Mouse (Mus musculus): Measurements from ENCODE around the gene Pmepa1.

The Pmepa1 gene

DNA sequence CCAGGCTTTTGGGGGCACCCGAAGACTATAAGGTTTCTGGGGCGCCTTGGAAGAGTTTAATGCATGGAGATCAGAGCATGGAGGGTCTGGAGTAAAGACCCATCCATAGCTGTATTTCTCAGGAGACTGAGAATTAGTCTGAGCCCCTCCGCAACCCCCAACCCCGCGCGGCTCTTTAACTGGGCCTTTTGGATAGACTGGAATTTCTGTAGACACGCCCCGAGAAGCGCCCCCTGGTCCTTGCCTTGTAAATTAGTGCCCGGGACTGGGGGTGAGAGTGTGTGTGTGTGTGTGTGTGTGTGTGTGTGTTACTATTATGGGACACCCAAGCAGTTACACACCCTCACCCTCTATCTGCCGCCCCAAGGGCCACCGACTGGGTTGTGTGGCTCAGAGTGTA is 526 bp upstream of the Pmepa1 start:
- DNase-seq (ENCODE audit: low spot score): no peak

DNA sequence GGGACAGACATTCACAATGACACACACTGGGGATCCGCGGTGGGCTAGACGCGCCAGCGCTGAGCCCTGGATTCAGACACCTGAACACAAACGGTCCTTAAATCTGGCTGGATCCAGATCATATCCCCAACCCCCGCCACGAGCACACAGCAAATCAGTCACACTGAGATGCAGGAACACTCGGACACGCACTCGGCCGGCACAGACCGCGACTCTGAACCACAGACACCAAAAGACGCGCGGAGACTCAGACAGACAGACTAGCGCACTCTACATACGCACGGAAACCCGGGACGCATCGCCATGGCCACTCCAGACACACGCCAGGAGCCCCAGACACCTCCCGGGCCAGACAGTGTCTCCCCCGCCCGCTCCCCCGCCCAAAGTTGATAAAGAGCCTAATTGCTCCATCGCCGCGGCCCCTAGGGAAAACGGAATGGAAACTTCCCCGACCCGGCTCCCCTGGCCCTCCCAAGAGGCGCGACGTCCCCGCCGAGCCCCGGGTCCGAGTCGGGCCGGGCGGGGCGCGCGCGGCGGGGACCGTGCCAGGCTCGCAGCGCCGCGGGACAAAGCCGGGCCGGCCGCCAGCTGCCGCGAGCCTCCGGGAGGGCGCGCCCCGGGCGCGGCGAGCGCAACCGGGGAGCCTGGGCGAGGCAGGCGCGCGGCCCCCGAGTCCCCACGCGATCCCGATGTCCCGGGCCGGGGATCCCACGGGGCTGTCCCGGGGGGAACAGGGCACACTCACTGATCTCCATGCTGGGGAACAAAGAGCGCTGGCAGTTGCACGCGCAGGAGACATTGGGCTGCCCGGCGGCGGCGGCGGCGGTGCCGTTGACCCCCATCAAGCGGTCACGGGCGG is 761 bp downstream of the Pmepa1 start:
- peak; percentile 58 for DNase-seq (ENCODE audit: low spot score)

DNA sequence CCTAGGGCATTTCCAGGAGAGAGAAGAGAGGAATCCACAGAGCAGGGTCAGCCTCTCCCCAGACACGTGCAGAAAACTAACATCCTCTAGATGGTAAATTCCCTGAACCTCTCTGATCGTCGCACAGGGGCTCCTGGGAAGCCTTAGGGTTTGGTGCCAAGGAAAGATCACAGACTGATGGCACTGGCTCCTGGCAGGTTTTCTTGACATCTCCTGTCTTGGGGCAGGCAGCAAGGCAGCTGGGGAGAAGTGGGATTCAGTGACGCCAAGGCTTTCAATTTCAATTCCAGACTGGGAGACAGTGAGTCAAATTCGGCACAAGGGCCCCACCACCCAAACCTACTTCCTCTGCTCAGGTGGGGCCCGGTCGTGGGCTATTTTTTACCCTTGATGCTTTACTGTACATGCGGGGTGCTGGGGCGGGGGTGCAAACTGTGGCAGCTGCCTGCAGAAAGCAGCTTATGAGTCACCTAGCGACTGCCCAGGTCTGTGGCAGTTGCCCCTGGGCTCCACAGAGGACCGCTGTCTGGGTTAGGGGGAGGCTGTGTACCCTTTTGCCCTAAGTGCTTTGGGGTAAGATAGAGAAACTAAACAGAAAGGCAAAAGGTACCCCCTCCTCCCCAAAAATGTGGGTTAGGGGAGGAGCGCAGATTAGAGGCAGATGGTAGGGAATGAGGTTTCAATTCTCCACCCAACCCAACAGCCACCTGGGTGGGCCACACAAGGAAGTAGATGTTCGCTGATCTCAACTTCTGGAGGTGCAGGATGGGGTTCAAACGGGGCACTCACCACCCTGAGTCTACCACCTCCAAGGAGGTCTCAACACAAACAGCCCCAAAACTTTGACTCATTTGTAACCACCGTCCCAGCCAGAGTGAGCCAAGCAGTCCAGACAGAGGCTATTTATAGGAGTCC is 1.6 kb downstream of the Pmepa1 start:
- no peak for DNase-seq (ENCODE audit: low spot score)

DNA sequence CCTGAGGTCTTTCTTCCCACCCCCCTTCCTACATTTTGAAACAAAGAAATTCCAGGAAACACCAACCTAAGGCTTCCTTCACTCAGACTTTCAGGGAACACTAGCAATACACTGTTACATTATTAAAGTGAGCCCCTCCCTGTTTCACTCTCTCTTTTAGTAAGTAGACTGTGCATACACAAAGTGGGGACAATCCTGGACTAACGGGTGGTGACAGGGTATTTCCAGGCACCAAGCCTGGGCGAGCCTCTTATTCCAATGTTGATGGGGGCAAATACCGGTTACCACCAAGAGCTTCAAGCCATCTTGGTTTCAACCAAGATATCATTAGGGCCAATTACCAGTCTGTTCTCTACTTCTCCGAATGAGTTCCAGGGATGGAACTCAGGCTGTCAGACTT is 2.4 kb downstream of the Pmepa1 start:
- no peak for DNase-seq (ENCODE audit: low spot score)

DNA sequence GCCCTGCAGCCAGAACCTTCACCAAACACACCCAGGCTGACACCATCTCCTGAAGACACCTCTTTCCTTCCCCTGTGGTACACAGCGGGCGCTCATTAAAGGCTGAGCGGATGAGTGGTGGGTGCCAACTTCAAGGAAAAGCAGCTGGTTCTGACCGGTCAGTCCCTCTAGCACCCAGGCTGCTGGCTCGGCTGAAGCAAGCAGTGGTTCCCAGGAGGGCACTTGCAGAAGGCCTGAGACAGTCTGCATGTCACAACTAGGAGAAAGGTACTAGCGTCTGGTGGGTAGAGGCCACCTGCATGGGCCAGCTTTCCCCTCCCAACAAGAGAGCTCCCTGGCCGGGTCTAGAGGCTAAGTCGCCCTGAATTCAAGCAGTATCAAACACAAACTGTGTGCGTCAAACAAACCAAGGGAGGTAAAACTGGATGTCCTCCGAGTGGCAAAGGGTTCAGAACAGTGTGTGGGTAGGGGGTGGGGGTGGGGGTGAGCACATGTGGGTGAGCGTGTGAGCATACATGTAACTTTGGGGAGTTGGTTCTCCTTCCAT is 3.9 kb downstream of the Pmepa1 start:
- no peak for DNase-seq (ENCODE audit: low spot score)

DNA sequence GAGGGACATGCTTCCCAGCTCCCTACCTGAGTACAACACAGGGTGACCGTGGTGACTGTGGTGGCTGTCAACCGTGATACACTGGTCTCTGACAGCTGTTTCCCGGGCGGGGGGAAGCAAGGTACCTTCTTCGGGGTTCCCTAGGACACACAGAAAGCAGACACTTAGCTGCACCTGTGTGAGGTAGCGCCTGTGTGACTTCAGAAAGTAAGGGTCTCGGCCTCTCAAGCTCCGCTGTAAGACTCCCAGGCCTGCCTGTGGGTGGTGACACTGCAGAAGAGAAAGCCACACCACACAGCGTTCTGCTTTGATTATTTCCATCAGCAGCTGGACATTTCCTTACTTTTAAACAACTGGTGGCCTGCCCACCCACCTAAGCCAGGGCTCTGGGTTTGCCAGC is 4.8 kb downstream of the Pmepa1 start:
- DNase-seq (ENCODE audit: low spot score): no peak

DNA sequence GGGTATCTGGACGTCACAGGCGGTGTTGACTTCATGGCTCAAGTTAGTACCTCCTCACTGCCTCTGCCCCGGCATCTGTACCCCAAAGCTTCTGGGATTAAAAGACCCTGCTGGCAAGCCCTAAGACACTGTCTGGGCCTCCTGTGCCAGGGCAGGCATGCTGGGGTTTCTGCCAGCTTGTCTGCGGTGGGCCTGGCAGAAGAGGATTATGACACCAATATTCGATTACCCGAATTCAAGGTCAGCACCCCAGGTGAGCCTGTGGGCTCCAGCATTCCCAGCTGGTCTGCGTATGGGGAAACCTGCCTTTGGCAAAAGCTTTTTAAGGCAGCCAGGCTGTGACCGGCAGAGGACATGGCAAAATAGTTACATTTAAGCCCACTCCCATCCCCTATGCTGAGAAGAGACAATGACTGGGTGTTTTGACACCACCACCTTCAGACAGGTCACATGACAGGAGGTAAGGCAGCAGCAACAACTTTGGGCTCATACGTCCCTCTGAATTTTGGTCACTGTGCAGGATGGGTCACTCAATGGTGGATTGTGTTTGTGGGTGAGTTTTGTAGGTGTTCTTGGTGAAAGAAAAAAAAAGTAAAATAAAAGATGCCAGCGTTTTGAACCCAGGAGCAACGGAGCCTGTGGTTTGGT is 5.6 kb downstream of the Pmepa1 start:
- no peak for DNase-seq (ENCODE audit: low spot score)

DNA sequence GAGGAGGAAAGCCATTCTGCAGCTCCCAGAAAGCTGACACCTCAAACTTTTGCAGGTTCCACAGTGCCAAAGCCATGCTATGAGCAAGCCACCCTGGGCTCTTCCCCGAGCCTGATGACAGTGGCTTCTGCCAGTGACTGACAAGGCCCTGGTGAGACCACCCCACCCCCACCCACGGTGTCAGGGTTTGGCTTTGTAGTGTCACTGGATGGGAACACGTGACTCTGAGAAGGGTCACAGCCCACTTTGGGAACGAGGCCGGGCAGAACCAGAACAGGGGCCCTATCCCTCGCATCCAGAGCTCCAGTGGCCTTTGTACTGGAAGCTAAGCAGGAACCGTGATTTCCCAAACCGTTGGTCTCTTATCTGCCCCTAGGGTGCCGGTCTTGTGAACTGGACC is 6.1 kb downstream of the Pmepa1 start:
- no peak for DNase-seq (ENCODE audit: low spot score)

DNA sequence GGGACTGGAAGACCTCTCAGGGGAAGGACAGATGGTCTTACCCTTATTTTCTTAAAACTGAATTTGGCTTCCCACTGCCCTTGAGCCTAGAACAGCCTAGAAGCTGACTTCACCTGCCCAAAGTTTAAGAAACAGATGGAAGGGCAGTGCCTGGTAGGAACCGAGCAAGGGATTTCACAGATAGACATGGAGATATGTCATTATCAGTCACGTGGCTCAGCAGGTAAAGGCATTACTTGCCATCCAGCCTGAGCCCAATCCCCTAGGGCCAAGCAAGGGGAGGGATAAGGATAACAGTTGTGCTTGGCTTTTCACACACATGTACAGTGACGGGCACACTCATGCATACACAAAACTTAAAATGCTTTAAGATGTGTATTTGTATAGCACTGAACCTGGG is 8.8 kb downstream of the Pmepa1 start:
- no peak for DNase-seq (ENCODE audit: low spot score)

DNA sequence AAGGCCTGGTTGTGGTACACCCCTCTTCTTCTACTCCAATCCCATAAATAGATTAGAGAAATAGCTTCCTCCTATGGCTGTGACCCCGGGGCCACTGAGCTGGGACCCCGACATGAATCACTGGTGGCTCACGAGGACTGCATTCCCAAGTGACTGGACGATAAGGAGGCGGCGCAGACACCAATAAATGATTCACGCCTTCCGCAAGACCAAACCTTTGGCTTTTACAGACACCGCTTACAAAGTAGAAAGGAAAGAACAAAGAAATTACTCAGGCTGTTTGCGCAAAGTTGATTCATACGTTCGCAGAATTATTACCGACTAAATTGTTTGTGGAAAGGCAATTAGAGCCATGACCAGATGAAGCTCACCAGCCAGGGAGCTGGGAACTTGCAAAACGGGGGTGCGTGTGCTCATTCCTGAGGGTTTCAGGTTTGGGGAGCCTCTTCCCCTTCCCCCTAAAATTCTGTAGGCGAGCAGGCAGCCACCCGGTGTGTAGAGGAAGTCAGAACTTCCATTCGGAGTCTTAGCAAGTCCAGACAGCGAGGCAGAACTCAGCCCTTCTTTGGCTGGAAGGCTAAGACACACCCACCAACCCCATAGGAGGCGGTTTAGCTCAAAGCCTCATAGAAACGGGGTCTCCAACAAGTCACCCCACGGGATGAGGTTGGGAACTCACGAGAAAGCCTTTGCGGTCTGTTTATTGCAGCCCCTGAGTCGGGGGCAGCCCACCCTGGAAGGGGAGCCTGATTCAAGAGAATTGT is 9.8 kb downstream of the Pmepa1 start:
- no peak for DNase-seq (ENCODE audit: low spot score)

DNA sequence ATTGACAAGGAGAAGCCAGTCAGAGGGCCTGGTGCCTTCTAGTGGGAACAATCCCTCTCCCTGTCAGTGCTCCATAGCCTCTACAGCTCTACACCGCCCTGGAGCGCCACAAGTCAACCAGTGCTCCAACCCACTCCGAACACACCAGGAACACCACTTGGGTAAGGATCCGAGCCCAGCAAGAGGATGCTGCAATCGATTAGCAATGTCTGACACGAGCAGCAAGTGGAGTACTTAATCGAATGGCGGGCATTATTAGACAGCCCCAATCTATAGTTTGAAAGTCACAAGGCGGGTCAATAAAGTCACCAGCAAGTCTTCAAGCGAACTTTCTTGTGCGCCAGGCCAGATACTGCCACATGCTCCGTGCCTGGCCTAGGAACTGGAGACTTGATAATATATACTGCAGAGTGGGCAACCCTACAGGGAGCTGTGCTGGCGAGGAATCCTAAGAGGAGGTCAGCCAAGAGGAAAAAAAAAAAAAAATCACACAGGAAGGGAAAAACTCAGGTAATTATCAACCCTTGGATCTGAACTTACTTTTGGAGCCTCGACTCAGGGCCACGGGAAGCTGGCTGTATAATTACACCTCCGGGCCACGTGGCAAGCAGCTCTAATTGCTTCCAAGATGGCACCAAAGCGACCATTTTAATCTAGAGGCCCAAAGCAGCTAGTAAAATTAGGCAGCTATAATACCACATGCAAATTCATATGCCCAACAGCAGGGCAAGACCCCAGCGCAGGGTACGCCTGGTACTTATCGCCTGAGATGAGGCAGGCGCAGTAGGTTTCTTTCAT is 10.7 kb downstream of the Pmepa1 start:
- DNase-seq (ENCODE audit: low spot score): no peak

DNA sequence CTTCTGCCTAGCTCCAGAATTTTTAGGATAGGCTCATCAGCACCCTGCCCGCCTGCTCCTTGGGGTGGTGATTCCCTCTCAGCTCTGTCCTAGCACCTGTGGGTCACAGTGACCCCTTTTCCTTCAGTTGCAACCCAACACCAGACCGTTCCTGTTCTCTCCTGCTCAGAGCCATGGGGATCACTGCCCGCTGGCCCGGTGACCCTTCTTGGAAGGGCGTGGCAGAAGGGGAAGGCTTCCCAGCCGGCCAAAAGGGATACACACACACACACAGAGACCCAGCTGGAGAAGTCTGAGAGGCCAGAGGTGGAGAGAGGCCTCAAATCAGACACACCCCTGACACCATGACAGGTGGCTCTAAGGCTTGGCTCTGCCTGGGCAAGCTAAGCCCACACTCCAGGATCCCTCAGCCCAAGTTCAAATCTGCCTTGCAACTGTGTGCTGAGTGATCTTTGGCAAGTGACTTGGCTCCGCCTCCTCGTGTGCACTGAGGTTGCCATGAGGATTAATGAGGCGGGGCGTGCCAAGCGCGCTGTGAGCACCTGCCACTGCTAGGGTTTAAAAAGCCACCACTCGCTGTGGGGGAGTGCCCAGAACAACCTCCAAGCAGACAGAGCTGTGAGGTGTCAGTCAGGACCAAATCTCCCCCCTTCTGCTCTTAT is 11.7 kb downstream of the Pmepa1 start:
- DNase-seq (ENCODE audit: low spot score): peak; percentile 72

DNA sequence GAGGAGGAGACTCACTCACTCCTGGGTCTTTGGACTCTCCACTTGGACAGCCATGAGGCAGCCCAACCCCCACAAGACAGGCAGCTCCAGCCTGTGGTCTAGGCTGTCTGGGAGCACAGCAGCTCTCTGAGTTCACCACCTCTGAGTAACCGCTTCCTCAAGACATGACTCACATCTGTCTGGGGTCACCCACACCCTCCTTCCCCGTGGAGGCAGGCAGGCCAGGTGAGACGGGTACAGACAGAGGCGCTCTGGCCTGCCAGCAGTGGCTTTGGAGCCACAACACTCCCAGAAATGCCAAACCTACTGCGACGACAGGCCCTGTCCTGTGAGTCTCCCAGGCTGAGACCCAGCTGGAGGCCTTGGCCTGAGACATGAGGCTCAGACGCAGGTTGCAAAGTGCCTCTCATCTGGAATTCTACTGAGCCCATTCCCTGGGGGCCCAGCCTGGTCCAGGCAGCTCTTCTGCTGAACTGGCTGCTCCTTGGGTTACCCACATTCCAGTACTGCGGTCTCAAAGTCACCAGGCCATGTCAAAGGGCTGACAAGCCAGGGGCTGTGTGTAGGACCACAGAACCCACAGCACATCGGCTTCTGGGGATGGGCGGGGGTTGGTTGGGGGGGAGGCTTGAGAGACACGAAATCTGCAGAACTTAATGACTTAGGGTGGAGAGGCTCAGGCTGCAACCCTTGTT is 12.6 kb downstream of the Pmepa1 start:
- no peak for DNase-seq (ENCODE audit: low spot score)

DNA sequence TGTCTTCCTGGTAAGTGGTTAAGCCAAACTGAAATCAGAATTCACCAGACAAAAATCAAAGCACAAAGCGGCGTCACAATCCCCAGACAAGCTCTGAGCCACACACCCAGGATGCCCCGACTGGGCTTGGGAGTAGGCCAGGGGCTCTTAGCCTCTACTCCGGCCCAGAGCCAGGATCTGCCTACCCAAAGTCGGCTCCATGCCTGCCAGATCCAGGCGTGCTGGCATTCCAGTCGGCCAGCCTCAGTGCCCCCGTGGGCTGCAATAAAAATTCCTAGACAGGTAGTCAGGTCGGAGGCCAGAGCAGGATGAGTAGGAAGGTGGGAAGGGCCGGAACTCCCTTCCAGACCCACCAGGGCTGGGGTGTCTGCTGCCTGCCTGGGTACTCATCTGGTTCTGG is 14.8 kb downstream of the Pmepa1 start:
- no peak for DNase-seq (ENCODE audit: low spot score)

DNA sequence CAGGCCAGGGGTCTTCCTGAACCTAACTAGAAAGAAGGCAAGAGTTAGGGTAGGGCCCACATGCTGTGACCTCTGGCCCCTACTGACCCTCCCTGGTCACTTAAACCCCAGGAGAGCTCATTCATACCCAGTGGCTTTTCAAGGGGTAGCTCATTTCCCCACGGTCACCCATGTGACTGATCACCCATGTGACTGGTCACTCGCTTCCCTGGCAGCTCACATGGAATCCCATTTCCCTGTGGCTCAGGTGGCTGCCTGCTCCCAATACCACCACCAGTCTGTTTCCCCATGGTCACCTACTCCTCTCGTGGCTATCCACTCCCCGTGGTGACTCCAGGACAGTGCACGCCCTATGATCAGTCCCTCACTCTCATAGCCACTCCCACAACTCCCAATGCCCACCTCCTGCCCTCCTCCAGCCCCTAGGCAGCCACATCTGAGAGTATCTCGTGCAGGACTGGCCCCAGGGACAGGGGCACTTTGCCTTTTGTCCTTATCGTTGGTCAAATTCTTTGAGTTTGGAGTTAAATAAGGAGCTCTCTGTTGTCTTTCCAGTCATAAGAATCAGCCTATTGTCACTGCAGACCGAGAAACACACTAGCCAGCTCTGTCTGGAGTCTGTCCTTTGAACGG is 17.8 kb downstream of the Pmepa1 start:
- no peak for DNase-seq (ENCODE audit: low spot score)

DNA sequence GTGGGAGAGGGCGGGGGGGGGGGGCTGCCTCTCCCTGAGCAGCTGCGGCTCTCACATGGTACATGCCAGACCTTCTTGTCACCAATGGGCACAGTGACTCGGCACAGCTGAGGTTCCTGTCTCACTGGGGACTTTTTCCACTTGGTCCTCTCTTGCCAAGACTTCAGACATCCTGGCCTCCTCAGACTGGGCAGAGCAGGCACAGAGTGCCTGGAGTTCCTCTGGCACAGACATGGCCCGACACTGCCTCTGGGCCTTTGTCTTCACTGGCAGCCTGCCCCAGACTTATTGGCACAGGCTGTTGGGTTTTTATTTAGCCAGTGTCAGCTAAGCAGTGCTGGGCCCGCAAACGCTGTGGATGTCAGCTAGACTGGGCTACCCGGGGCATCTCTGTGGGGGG is 18.7 kb downstream of the Pmepa1 start:
- DNase-seq (ENCODE audit: low spot score): no peak

DNA sequence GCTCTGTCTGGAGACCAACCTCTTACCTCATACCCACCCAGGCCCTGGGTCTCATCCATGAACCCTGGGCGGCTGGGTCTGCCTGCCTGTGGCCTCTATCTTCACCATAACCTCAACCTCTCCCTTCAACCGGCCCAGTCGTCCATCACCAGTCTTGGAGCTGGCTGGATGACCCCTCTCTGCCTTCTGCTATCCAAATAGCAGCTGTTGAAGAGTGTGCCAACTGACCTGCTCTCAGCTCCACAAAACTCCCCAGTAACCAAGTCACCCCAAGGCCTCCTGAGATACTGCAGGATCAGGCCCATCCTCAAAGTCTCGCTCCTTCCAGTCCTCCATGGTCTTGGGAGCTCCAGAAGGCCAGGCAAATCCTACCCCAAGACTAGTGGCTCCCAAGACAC is 19.8 kb downstream of the Pmepa1 start:
- DNase-seq (ENCODE audit: low spot score): no peak

DNA sequence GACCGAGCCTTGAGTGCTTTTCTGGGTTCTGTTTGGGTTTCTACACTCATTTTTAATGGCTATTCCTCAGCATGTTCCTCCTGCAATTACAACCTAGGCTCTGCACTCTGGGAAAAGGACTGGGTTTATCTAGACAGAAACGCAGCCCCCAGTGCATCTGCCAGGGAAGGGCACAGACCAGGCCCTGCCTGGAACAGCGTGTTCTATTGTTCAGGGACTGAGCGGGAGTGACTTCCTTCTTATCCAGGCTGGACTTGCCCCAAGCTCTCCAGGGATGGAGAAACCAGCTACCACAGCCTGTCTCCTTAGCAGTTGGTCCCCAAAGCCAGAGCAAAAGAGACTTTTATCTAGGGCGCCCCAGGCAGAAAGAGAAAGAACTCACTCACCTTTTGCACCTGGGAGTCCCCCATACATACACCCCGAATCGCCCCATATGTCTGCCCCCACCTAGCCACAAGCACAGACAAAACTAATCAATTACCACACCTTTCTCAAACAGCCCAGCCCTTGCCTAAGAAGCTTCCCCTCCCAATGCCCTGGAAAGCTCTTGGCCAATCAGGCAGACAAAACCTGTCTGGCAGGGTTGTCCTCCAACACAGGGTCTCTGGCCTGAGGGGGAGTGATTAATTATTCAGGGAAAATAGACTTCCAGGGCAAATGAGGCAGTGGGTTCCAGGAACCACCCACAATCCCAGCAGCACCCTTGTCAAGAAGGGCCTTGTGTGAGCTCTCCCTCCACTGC is 20.4 kb downstream of the Pmepa1 start:
- DNase-seq (ENCODE audit: low spot score): no peak
